Mouse (Mus musculus) kidney, embryonic 14.5 days (tissue): Measurements from ENCODE around the gene Hoxd3. TPM values are rescaled to one million over a fixed set of nuclear protein-coding genes. Genes with fewer than 3 reads are reported as not detected.

ENCODE experiments used
- ATAC-seq: fragments of 200-750 bp; cut with Nextera tagmentation; 2 replicates; pipeline ENCODE4 v1.8.0; 2017; ENCODE audit warnings: moderate number of reproducible peaks, mild to moderate bottlenecking, moderate TSS enrichment, moderate library complexity; ENCODE audit not compliant: low FRiP score, low TSS enrichment
- H3K27ac ChIP-seq: fragments of 300-500 bp; sonication (generic); 2 replicates; pipeline ENCODE4 v1.5.1; 2014; ENCODE audit warnings: low read depth, mild to moderate bottlenecking, low read length, moderate library complexity, mixed read lengths
- H3K27me3 ChIP-seq: fragments of 300-500 bp; sonication (generic); 2 replicates; pipeline ENCODE4 v1.6.1; 2014; ENCODE audit warnings: mild to moderate bottlenecking, low read length; ENCODE audit not compliant: control insufficient read depth, insufficient read depth
- H3K36me3 ChIP-seq: fragments of 300-500 bp; sonication (generic); 2 replicates; pipeline ENCODE4 v1.6.1; 2014; ENCODE audit warnings: low read length, mixed read lengths; ENCODE audit not compliant: control insufficient read depth, insufficient read depth
- H3K4me1 ChIP-seq: fragments of 300-500 bp; sonication (generic); 2 replicates; pipeline ENCODE4 v1.6.1; 2014; ENCODE audit warnings: low read length, mixed read lengths; ENCODE audit not compliant: control insufficient read depth, insufficient read depth
- H3K4me2 ChIP-seq: fragments of 300-500 bp; sonication (generic); replicated peaks from 2 replicates; pipeline ENCODE4 v1.6.1; 2014; ENCODE audit warnings: low read depth, mild to moderate bottlenecking, low read length
- H3K4me3 ChIP-seq: fragments of 300-500 bp; sonication (generic); 2 replicates; pipeline ENCODE4 v1.5.1; 2014; ENCODE audit warnings: mild to moderate bottlenecking, low read length
- H3K9ac ChIP-seq: fragments of 300-500 bp; sonication (generic); 2 replicates; pipeline ENCODE4 v1.6.1; 2014; ENCODE audit warnings: low read depth, mild to moderate bottlenecking, low read length, moderate library complexity
- H3K9me3 ChIP-seq: fragments of 300-500 bp; sonication (generic); 2 replicates; pipeline ENCODE4 v1.6.1; 2016; ENCODE audit warnings: low read length; ENCODE audit not compliant: control insufficient read depth
- WGBS: fragments of 180-500 bp; shearing (Covaris S2); extraction: QIAGEN DNeasy Blood & Tissue Kit; methylation state at CpG from one replicate; pipeline ENCODE4 v1.1.7; 2014; 5-methylcytosine and 5-hydroxymethylcytosine counted together
- polyA plus RNA-seq: library from polyadenylated mRNA; unstranded; fragments of >200 nt; fragmentation: Nextera tagmentation; extraction: Ambion mirVana; gene quantifications from 2 replicates; pipeline ENCODE4 v1.2.1, GENCODE M21; 2014

Gene Hoxd3
- polyA plus RNA-seq, 1 experiment from 2014 or later = 12.6 TPM

- Histone ChIP-seq H3K9me3 (no peaks in the 10 kb centered on the region), H3K36me3 (peaks cover 2% of the 10 kb centered on the region; the same call in 1 of the 2 replicates), H3K4me2 (peak overlapping the region; percentile 85), H3K27ac (peak overlapping the region; percentile 97), H3K9ac (peak overlapping the region; percentile 99), H3K4me1 (peaks cover 6% of the 10 kb centered on the region), H3K27me3 (peaks cover 22% of the 10 kb centered on the region; the same call in 1 of the 2 replicates), H3K4me3 (peak overlapping the region; percentile 85)
- ATAC-seq = no peak
- 3% methylated on average over 40 of the region's 51 CpGs for WGBS
Measured at GRCm38 (mm10) chr2:74682796-74683195, 28.9 kb upstream of the Hoxd3 start.

GRCm38 (mm10) chr2:74683471-74683951 is 28.2 kb upstream of the Hoxd3 start:
- Histone ChIP-seq H3K27ac (peak overlapping the region; percentile 97), H3K4me2 (peak overlapping the region; percentile 85), H3K4me3 (peak overlapping the region; percentile 85), H3K4me1 (peaks cover 3% of the 10 kb centered on the region), H3K9ac (peak overlapping the region; percentile 99), H3K9me3 (no peaks in the 10 kb centered on the region), H3K27me3 (peaks cover 22% of the 10 kb centered on the region; the same call in 1 of the 2 replicates), H3K36me3 (peaks cover 2% of the 10 kb centered on the region; the same call in 1 of the 2 replicates)
- peak; percentile 47 for ATAC-seq
- under 1% methylated on average over 18 of the region's 18 CpGs for WGBS

- Histone ChIP-seq H3K36me3 (peaks cover 2% of the 10 kb centered on the region; the same call in 1 of the 2 replicates), H3K9ac (peak overlapping the region; percentile 99), H3K27me3 (peaks cover 22% of the 10 kb centered on the region; the same call in 1 of the 2 replicates), H3K4me2 (peak overlapping the region; percentile 85), H3K9me3 (no peaks in the 10 kb centered on the region), H3K4me1 (peaks cover under 1% of the 10 kb centered on the region; the same call in 1 of the 2 replicates), H3K4me3 (peak overlapping the region; percentile 85), H3K27ac (peak overlapping the region; percentile 97)
- WGBS = 3% methylated on average over 12 of the region's 12 CpGs
- no peak for ATAC-seq
Measured at GRCm38 (mm10) chr2:74684106-74684505, 27.6 kb upstream of the Hoxd3 start.

GRCm38 (mm10) chr2:74685059-74685603 is 26.6 kb upstream of the Hoxd3 start:
- peak overlapping the region; percentile 85 for H3K4me2 ChIP-seq
- H3K9ac ChIP-seq = peak overlapping the region; percentile 99
- peaks cover 2% of the 10 kb centered on the region; the same call in 1 of the 2 replicates for H3K36me3 ChIP-seq
- peak overlapping the region; percentile 97; the same call in 1 of the 2 replicates for H3K27ac ChIP-seq
- no peaks in the 10 kb centered on the region for H3K4me1 ChIP-seq
- WGBS = 7% methylated on average over 4 of the region's 4 CpGs
- peaks cover 20% of the 10 kb centered on the region; the same call in 1 of the 2 replicates for H3K27me3 ChIP-seq
- H3K4me3 ChIP-seq = peak overlapping the region; percentile 85
- H3K9me3 ChIP-seq = no peaks in the 10 kb centered on the region
- no peak for ATAC-seq

GRCm38 (mm10) chr2:74686301-74686987 is 25.3 kb upstream of the Hoxd3 start:
- H3K27ac ChIP-seq = peak overlapping the region; percentile 94
- peak overlapping the region; percentile 92 for H3K9ac ChIP-seq
- H3K9me3 ChIP-seq = no peaks in the 10 kb centered on the region
- WGBS = 2% methylated on average over 17 of the region's 17 CpGs
- no peak for ATAC-seq
- H3K36me3 ChIP-seq = peaks cover 2% of the 10 kb centered on the region; the same call in 1 of the 2 replicates
- H3K4me2 ChIP-seq = peak overlapping the region; percentile 85
- H3K4me1 ChIP-seq = no peaks in the 10 kb centered on the region
- H3K27me3 ChIP-seq = peaks cover 14% of the 10 kb centered on the region; the same call in 1 of the 2 replicates
- peak overlapping the region; percentile 85 for H3K4me3 ChIP-seq

GRCm38 (mm10) chr2:74686988-74687697 is 24.6 kb upstream of the Hoxd3 start:
- Histone ChIP-seq H3K4me3 (peak overlapping the region; percentile 85), H3K4me2 (peak overlapping the region; percentile 85), H3K36me3 (peaks cover 2% of the 10 kb centered on the region; the same call in 1 of the 2 replicates), H3K9ac (peak overlapping the region; percentile 92), H3K4me1 (0 out of 2 replicates have a peak, but pooled peaks cover 3% of the 10 kb centered on the region), H3K9me3 (no peaks in the 10 kb centered on the region), H3K27ac (peak overlapping the region; percentile 94), H3K27me3 (peaks cover 10% of the 10 kb centered on the region; the same call in 1 of the 2 replicates)
- no peak for ATAC-seq
- under 1% methylated on average over 27 of the region's 27 CpGs for WGBS

- WGBS = 2% methylated on average over 31 of the region's 31 CpGs
- Histone ChIP-seq H3K36me3 (peaks cover 2% of the 10 kb centered on the region; the same call in 1 of the 2 replicates), H3K4me2 (peak overlapping the region; percentile 85), H3K9ac (peak overlapping the region; percentile 92), H3K4me3 (peak overlapping the region; percentile 85), H3K27ac (peak overlapping the region; percentile 94), H3K4me1 (0 out of 2 replicates have a peak, but pooled peaks cover 5% of the 10 kb centered on the region), H3K9me3 (no peaks in the 10 kb centered on the region), H3K27me3 (peaks cover 11% of the 10 kb centered on the region; the same call in 1 of the 2 replicates)
- ATAC-seq = no peak
Measured at GRCm38 (mm10) chr2:74687698-74688555, 23.8 kb upstream of the Hoxd3 start.
